In genomic region chr2:12938641-12939040, GRCm38 (mm10) we compare ENCODE assay signal across 12 mouse cellular contexts.
"Had no signal": no experiment of that assay in that cellular context is flagged by ENCODE, and none has a peak within 500 bp of the region (broad histone marks: within the 10 kb centered on the region; RNA-seq: fewer than 3 reads in every experiment).

No protein-coding gene starts in this region.

- DNase-seq: gastrocnemius, adult 2 months; gastrocnemius, postnatal 10 days; gastrocnemius, postnatal 25 days; heart, adult 2 months; heart, postnatal 14 days; heart, postnatal 4 days; kidney, adult 18-20 months; kidney, adult 9 months; kidney, postnatal 14 days; kidney, postnatal 36 days; layer of hippocampus, adult 9-11 months; layer of hippocampus, postnatal 36 days had no signal
